Mouse (Mus musculus) R1 (cell line): ENCODE data around the gene Fam98b.

Experiments
- DNase-seq: peaks from one replicate; pipeline ENCODE4 v3.0.0-alpha.2; 2018; ENCODE audit warnings: low read depth, low spot score

Fam98b gene

DNA sequence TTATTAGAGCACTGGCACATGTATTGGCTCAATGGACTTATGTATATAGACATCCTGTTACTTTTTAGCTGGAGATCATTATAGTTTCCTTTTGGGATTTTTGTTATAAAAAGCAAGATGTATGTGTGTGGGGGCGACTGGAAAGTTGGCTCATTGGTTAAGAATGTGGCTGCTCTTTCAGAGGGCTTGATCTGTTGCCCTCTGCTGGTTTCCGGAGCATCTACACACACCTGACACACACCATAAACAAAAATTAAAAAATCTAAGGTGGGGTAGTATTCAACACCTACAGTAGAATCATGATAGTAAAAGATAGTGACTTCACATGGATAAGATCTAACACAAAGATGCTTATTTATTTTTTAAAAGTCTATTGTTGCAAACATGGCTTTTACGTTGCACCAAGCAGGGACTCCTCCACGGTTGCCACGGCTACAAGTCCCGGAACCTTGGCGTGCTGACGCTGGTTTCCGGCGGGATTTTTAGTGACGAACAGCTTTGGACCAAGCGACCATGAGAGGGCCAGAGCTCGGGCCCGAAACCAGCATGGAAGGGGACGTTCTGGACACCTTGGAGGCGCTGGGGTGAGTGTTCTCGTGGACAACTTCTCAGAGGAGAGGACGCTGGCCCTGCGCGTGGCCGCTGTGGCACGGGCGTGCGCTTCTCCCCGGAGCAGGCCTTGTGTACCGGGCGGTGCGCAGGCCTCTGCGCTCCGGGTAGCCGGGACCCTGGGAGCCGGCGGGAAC is at the start of gene Fam98b:
Gene Fam98b (plus strand): TSS at position 485 of the 746 bp plus-strand sequence.
- peak; percentile 97 for DNase-seq

- no peak for DNase-seq
Measured at GRCm38 (mm10) chr2:117200869-117201338, 48.6 kb upstream of the Fam98b start.

- no peak for DNase-seq
Measured at GRCm38 (mm10) chr2:117203350-117203749, 46.2 kb upstream of the Fam98b start.

DNA sequence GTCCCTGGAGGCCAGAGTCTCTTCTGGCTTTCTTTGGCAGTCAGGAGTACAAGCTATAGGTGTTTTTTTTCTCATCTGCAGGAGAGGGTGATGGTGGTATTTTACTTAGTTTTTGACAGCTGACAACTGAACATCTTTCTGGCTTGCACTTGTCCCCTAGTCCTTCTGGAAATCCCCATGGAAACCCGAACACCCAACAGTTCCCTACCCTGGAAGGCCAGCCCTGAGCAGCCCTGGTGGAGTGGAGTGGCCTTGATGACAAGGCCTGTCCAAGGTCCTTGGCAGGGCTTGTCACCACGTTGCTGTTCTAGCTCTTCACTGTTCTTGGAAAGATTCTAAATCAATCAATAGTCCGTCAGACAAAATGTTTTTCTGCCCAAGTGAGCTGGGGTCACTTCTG is 45.0 kb upstream of the Fam98b start:
- DNase-seq, result no peak

GRCm38 (mm10) chr2:117205066-117205465 is 44.5 kb upstream of the Fam98b start:
- DNase-seq, result no peak

DNA sequence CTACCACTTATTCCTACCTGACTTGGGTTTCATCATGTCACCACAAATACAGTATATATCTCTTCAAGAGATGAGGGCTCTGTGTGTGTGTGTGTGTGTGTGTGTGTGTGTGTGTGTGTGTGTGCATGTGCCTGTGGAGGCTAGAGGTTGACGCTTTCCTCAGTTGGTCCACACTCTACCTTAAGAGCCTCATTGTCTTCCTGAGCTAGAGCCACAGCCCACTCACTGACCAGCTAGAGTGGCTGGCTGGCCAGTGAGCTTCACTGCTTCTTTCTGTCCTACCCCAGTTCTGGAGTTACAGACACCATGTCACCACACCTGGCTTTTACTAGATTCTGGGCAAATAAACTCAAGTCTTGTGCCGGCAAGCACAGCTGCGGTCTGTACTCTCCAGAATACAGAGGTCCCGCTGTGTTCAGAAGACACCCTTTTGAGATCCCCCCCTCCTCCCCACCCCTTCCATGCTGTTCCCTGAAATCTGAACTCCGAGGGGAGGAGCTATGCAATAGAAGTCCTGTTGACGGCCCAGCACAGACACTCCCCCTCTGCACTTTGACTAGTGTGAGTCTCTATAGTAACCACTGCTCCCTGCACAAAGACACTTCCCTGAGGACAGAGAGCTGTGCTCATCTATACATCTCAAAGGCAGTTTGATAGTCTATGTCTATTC is 39.0 kb upstream of the Fam98b start:
- peak; percentile 92 for DNase-seq

DNA sequence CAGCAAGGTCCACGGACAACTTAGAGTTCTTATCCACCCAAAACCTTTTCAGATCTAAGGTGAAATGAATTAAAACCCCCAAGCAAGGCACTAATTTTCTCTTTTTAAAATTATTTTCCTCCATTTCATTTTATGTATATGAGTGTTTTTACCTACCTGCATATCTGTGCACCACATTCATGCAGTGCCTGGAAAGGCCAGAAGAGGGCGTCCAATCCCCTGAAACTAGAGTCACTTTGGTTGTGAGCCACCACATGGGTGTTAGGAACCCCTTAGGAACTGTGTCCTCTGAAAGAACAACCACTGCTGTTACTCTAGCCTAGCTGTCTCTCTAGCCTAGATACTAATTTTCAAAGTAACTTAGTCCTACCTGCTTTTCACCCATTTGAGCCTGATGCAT is 33.4 kb upstream of the Fam98b start:
- peak; percentile 74 for DNase-seq

GRCm38 (mm10) chr2:117217695-117218216 is 31.8 kb upstream of the Fam98b start:
- peak; percentile 59 for DNase-seq

DNA sequence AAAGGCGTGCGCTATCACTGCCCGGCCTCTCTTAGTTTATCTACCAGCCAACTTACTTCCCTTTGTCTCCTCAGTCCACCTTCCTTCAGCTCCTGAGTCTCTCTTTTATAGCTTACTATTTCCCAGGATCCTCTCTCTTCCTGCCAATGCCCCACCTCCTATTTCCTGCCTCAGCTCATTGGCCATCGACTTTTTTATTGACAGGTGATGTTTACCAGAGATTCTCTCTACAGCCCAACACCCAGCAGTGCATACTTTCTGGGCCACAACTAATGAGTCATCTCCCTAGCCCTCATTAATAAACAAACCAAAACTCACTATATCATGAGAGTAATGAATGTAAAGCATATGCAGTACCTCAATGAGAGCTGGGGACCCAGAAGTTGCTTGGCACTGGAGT is 30.0 kb upstream of the Fam98b start:
- no peak for DNase-seq

DNA sequence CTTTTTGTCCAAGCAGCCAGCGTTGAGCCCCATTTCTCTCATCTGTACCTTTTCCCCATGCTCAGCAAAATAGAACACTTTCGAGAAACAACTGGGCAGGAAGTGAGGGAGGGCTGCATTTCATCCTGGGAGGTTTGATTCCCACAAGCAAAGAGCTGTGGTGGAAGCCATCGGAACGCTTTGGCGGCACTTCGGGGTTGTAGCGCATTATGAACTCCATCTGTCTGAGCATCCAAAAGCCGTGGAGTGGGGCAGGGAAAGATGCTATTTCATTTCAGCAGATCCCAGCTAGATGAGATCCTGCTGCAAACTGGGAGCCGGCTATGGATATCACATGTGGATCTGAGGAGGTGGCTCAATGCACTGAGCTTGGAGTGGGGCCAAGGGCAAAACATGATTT is 26.9 kb upstream of the Fam98b start:
- no peak for DNase-seq

DNA sequence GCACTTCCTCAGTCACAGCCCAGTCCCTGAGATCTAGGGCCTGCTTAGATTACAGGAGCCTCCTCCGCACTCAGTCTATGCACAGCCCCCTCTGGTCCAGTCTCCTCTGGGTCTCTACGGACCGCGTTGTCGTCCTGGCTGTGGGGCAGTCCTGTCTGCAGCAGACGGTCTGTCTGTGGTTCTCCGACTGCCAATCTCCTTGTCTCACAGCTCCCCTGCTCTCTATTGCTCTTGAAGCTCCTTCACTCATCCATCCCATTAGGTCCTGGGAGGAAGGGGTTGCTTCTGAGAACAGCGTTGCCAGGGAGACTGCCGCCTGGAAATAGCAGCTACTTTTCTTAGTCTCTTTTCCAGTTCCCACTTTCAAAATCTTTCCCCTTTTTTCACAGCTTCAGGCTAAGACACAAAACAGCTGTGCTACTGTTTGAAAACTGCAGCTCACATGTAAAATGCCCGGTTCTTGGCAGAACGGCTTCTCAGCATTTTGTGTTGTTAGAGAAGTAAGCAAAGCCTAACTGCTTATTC is 20.9 kb upstream of the Fam98b start:
- no peak for DNase-seq

- DNase-seq, result no peak
Measured at GRCm38 (mm10) chr2:117230261-117230660, 19.3 kb upstream of the Fam98b start.

DNA sequence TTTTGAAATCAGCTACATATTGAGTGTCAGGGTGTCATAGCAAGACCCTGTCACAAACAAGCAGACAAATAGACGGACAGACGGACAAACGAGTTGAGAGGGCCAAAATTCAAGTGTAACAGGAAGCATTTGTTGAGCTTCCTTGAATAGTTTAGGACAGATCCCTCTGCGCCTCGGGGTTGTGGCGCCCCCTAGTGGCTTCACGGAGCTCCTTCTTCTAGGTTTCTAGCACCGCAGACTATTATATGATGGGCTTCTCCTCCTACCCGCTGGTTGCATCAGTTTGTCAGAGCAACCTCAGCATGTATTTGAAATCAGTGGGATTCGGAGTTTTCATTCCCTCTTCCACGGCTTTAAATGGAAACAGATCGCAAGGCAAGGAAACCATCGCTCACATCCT is 18.3 kb upstream of the Fam98b start:
- peak; percentile 85 for DNase-seq

DNA sequence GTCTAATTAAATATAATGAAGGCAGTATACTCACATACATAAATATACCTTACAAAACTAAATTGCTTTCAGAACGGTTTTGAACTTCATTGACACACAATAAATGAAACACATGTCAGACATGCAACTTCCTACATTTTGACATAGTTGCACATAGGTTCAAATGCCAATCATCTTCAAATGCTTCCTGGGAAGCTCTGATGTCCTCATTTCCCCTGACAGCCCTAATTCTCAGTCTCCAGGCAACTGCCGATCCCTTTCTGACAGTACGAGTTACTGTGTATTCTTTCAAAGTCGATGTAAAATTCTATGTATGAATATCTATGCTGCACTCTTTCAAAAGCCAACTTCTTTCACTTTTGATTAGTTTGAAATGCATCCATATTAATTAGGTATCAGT is 7.6 kb upstream of the Fam98b start:
- no peak for DNase-seq

DNA sequence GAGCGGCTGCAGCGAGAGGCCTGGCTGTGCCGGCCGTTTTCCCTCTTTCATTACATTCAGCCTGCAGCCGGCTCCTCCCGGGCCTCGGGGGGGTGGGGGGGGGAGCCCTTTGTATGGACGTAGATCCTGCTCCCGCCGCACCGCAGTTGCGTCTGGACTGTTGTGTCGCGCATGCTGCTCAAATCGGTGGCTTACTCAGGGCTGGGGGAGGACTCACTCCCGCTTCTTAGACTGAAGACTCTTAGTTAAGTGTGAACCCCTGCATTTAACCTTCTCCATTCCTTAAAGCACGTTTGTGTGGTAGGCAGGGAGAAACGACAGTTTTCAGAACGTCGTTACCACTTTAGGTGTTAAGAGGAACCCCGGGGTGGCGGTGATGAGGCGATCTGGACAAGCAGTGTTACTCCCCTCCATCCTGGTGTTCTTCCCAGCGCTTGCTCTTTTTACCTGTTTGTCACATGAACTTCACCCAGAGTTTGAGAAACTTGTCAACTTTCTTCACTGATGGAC is 517 bp downstream of the Fam98b start:
- no peak for DNase-seq

DNA sequence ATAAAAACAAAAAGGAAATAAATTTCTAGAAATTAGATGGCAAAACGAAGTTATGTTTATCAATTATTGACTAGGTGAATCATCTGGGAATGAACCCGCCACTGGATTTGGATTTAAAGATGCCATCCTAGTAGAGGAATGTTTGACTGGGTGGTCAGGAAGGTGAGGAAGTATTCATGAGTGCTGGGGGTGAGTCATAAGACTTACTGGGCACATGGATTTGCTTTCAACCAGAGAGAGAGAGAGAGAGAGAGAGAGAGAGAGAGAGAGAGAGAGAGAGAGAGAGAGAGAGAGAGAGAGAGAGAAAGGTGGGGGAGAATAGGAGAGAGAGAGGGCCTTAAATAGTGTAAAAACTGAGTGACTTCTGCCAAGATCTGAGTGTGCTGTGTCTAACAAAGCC is 5.9 kb downstream of the Fam98b start:
- DNase-seq, result no peak

GRCm38 (mm10) chr2:117257617-117258016 is 8.1 kb downstream of the Fam98b start:
- DNase-seq, result no peak

- no peak for DNase-seq
Measured at GRCm38 (mm10) chr2:117262184-117262583, 12.6 kb downstream of the Fam98b start.

GRCm38 (mm10) chr2:117263786-117264408 is 14.4 kb downstream of the Fam98b start:
- DNase-seq, result peak; percentile 46

- DNase-seq, result no peak
Measured at GRCm38 (mm10) chr2:117288291-117288690, 38.8 kb downstream of the Fam98b start.

GRCm38 (mm10) chr2:117299596-117300448 is 50.3 kb downstream of the Fam98b start:
- DNase-seq, result peak; percentile 43
